Mouse (Mus musculus) naive thymus-derived CD4-positive, alpha-beta T cell, adult 2 months (primary cell): ENCODE measurements around the gene Dnah17.

Experiments used
- DNase-seq: peaks from one replicate; pipeline ENCODE4 v3.0.0-alpha.2; 2011; ENCODE audit warnings: low read depth

Dnah17 gene

DNA sequence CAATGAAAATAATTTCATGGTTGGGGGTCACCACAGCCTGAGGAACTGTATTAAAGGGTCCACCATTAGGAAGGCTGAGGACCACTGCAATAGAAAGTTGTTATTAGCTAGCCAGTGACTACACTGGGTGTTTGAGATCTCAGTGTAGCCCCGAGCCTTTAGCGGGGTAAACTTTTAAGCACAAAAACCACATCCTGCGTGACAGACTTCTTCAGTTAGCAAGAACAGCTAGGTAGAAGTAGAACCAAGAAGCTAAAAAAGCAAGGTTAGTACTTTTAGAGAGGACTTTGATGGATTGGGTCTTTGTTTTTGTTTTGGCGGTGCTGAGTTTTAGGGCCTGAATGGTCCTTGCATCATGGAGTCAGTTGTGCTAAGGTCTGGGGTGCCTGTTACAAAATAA lies 13.3 kb upstream of the Dnah17 start:
- DNase-seq = peak; percentile 83

DNA sequence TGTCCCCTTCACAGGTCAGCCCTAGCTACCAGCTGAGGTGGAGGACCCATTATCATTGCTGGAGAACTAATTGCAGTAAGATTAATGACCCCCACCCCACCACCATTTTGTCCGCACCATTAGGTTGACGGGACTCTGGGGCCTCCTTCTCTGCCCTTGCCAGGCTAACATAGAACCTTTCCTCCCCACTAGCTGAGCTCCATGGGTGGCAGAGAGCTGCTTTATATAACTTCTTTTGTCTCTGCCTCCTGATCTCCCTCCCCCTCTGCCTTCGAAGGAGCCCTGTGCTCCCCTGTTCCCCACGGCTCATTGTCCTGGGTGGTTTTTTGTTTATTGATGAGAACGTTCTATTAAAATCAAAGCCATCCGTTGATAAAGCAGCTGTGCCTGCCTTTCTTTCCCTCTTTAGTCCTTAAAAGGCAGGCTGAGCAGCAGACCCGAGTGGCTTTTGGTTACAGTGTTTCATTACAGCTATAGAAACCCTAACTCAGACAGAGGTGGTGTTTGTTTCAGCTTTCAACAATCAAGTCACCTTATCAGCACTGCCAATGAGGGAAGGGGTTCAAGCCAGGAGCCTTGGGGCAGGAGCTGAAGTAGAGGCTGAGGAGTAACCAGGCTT lies 12.2 kb upstream of the Dnah17 start:
- peak; percentile 54 for DNase-seq

DNA sequence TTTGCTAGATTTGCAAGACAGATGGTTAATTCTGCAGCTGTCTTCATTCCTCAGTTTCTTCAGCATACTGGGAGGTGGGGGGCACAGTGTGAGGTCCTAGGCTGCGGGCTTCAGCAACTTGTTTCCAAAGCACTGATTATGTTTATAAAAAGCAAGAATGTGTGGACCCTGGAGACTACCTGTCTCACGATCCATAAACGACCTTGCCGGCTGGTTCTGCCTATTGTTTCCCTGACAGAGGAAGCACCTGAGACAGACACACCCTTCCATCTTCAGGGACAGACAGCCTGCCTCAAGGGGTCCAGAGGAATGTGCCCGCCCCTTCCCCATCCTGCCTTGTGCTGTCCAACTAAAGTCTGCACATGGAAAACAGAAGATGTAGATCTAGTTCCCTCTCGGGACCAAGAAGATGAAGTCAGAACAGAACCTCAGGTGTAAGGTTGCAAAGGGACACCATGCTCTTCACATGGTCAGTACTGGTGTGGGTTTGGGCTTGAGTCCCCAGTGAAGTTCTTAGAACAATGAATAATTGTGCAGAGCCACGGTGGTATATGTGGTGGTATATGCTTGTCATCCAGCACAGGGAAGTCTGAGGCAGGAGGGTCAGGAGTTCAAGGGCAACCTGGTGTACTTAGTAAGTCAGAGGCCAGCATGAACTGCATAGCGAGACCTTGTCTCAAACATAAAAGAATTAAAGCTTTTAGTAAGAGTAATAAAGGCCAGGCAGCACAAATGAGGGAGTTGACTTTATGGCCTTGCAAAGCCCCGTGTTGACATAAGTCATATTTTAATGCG lies 10.5 kb upstream of the Dnah17 start:
- no peak for DNase-seq

DNA sequence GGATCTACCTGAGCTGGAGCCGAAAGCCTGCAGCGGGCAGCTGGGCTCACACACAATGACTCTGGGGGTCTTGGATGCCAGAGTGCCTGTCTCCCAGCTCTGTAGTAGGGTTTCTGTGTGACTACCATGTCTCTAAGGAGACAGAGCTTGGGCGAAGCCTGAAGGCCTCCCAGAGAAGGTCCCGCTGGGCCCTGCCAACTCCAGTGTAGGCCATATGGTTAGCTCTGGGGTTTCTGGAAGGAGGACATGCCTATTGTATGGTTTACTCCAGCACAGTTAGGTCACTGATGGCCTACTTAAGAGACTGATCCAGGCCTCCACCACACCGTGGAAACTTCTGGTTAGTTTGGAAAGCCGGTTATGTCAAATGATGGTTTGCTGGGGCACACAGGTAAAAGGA lies 7.9 kb upstream of the Dnah17 start:
- no peak for DNase-seq

DNA sequence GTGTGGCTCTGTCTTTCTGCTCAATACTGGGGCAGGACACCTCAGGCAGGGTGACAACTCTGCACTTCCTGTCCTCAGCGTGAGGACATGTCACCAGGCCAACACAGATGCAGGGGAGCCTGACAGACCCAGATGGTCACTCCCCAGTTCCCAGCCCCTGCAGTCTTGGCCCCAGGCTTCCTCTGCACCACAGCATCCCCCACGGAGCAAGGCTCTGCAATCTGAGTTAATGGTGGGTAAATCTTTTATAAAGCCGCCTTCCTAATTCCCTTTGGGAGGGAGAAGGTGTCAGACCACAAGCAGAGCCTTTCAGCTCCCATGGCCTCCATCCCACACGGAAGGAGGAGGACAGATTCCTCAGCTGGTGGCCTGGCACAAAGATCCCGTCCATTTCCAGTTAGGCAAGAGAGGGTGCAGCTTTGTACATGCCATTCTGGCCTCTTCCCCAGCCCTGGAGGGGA lies 5.8 kb upstream of the Dnah17 start:
- DNase-seq = no peak

DNA sequence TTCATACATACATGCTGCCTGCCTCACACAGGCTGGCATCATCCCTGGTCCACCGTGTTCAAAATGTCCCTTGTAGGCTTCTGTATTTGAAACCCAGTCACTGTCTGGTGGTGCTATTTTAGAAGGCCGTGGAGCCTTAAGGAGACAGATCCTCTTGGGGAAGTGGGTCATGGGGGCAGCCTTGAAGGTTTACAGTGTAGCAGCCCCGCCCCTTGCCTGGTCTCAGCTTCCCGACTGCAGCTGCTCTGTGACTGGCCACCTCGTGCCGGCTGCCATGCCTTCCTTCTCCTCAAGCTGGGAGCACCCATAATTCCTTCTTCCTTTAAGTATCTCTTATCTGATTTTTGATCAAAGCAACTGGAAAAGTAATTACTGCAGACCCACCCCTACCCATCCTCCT lies 4.8 kb upstream of the Dnah17 start:
- DNase-seq = no peak

DNA sequence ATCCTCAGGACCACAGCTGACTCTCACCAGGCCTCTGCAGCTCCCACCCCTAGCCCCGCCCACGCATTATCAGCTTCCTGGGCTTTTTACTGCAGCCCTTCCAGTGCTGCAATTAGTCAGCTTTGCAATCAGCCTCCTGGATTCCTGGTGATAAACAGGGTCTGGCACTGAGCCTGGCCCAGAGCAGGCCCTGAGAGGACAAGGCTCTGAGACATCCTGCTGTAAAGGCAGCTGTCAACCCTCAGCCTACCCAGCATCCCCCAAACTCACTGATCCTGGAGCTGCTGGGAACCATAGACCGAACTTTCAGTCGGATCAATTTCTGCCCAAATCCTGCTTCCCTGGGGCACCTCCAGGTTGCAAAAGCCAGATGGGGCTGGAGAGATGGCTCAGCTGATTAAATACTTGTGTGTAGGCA lies 3.3 kb upstream of the Dnah17 start:
- no peak for DNase-seq

DNA sequence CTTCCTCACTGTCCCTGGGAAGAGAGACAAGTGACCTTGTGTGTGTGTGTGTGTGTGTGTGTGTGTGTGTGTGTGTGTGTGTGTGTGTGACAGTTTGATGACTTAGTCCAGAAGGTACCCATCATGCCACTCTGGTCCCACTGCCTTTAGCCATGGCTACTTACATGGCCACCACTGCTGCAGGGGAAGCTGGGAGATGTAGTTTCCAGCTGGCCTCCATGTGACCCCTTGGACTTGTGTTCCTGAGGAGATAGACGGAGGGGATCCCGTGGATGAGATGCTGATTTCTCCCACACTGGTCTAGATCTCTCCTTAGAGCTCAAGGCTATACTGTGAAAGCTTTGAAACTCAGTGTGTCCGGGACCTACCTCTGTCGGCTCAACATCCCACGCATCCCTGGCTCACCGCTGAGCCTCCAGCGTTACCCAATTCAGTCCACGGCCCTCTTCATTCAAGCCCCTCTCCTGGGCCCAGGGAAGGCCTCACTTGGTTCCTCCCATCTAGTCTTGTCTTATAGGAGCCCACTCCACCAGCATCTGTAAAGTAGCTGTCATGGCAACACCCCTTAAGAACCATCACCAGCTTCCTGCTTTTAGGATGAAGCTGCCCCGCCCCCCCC lies 2.8 kb upstream of the Dnah17 start:
- DNase-seq = no peak

DNA sequence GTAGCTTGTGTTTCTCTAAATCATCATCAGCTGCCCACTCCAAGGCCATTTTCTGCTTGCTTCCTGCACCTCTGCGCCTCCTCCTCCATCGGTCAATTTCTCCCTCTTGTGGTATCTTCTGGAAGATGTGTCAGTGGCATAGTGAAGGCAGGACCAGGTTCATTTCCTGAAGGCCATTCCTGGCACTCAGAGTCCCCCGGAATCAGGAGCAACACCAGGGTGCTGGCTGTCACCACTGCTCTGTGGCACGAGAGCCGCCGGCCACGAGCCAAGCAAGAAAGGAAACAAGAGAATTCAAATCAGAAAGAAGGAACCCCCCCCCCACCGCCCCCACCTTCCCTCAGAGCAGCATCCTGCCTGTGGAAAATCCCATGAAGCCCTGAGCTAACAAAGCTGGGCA lies 1.7 kb upstream of the Dnah17 start:
- DNase-seq = no peak

DNA sequence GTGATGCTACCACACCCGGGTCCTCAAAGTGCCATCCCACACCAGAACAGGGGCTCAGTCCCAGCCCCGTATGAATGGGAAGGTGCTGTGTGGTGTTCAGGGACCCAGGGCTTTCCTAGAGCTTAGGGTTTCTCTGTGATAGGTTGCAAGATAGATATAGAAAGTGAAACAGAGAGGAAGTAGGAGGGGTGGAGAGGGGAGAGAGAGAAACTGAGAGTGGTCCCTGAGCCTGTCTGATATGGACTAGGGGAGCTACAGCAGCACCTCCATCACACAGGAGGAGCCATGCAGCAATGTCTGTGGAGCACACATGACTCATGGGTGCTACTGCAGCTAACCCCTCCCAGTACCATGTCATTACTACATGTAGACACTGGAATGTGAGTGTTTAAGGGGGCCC lies 622 bp downstream of the Dnah17 start:
- peak; percentile 55 for DNase-seq

DNA sequence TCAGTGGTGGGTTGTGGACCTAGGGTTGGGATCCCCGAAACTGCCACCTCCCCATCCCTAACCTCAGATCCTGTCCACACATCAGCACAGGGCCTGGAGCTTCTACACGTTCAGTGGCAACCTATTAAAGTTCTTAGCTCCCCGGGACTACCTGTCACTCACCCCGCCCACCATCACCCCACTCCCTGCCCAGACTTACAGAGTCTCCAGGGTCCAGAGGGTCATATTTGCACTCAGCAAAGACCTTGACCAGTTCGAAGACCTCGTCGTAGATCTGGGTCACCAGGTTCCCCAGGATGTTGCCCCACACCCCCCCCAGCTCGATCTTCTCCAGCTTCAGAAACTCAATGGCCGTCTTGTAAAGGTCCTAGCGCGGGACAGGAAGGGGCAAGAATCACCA lies 8.8 kb downstream of the Dnah17 start:
- no peak for DNase-seq

DNA sequence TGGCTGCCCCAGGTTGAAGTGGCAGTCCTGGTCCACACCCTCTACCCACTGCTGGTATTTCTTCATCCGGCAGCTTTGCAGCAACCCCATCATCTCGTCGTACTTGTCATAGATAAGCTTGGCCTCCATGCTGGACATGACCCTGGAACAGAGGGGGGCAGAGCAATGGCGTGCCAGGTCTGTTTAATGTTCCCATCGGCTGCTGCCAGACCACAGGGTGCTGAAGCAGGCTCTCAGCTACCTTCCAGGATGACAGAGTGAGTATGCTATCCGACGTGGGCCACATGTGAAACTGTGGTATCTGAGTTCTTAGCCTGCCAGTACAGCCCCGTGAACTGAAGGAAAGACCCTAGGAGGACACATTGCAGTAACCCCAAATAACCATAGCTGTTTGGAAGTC lies 11.7 kb downstream of the Dnah17 start:
- DNase-seq = no peak

DNA sequence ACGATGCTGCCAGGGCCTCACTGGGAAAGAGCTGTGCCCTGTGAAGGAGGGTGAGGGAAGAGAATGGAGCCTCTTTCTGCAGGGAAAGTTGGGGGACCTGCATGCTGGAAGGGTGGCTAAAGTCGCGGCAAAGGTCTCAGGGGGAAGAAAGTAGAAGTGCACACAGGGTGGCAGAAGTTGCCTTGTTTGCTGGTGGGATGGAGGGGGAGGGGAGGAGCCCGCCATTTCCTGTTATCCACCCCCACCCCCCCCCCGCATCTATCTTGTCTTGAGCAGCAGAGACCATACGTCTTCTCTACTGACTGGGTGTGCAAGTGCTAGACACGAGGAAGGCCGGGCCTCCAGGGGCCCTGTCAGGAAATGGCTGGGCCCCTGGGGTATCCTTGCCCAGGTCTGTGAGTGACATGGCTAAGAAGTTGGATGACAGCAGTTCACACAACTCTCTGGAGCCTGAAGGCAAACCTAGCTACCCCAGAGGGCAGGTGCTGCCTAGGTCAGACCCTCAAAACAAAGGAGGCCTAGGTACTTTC lies 15.8 kb downstream of the Dnah17 start:
- DNase-seq = peak; percentile 37

DNA sequence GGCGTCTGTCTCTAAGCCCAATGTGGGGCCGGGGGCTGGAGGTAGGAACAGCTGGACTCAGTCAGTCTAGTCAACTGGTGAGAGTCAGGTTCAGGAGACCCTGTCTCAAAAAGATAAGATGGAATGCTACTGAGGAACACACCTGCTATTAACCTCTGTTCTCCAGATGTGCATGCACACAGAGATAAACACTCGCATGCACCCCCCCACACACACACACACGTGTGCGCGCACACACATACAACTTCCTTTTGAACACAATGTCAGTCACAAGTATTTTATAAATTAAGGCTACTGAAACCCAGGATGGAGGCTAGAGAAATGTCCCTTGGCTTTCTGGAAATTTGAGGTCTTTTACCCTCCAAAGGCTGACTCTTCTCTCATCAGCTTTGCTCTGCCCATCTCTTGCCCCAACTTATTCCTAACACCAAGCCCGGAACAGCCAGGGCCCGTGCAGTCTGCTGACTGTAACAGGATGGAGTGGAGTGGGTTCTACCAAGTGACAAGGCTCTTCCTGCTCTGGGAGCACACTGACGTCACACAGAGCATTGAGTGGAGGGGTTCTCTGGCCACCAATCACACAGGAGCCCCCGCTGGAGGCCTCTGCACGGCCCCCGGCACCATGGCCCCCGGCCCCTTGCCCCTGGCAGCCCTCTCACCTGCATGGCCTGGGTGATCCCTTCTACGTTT lies 16.8 kb downstream of the Dnah17 start:
- DNase-seq = peak; percentile 39

DNA sequence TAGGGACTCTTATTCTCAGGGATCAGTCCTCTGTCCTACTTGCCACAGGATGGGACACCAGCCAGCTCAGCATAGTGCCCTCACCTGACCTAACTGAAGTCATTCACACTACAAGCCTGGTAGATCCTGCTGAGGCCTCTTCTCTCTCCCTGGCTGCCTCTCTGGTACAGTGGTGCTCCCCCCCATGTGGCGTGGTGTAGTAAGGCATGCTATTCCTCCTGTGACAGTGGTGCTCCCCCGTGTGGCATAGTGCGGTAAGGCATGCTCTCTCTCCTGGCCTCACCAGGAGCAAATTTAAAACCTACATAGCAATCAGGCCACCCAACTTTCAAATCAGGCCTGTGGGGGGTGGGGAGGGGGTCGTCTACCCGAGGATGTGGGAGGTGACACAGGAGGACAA lies 26.4 kb downstream of the Dnah17 start:
- DNase-seq = peak; percentile 95

DNA sequence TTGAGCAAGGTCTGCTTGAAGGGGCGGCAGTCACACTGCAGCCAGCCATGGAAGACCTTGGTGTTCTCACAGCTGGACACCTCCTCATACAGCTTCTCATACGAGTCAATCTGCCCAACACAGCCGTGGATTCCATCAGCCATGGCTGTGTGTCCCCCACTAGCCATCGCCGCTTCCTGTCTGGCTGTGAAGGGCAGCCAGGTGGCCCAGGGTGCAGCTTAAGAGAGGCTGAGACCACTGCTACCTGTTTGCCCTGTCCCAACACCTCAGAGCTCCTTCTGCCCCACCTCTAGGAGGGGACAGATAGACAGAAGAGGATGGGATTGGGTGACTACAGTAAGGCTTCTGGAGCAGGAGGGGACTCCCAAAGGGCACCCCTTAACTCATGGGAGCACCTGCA lies 27.1 kb downstream of the Dnah17 start:
- no peak for DNase-seq

DNA sequence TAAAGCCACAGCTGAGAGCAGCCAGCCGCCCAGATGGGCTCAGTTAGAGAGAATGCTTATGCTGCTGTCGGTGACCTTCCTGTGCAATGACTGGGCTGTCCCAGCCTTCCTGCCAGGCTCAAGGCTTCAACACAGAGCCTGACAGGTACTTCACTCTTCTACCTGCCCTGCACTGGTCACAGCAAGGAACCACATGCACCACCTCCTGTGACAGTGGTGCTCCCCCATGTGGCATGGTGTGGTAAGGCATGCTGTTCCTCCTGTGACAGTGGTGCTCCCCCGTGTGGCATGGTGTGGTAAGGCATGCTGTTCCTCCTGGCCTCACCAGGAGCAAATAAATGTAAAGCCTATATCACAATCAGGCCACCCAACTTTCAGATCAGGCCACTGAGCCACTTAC lies 27.6 kb downstream of the Dnah17 start:
- peak; percentile 98 for DNase-seq

DNA sequence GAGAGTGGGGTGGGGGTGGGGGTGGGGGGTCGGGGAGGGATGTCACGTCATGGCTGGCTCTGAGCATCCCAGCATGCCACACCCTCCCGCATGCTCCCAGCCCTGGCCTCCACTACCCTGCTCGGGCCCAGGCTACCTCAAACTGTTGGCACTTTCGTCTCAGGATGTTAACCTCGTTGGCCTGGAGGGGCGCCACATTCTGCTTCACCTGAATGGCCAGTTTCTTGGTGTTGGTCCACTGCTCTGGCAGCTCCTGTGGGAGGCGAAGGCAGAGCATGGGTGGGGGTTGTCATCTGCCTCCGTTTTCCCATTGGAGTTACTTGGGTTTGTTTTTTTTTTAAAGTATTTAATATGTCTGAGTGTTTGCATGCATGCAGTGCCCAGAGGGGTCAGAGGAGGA lies 29.3 kb downstream of the Dnah17 start:
- no peak for DNase-seq

DNA sequence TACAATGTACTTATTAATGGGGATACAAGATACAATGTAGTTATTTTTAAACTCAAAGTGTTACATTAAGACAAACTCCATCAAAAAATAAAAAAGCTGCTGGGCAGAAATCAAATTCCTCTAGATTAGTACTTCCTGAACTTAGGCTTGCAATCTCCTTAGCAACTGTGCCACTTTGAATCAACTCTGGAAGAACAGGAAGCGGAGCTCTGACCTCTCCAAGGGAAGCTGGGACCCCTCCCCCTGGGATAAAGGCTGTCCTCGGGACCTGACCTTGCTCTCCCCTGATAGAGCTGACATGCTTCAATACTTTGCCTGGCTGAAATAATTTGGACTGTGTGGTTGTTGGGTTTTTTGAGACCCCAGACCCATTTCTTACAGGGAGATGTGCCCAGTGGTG lies 33.7 kb downstream of the Dnah17 start:
- no peak for DNase-seq

DNA sequence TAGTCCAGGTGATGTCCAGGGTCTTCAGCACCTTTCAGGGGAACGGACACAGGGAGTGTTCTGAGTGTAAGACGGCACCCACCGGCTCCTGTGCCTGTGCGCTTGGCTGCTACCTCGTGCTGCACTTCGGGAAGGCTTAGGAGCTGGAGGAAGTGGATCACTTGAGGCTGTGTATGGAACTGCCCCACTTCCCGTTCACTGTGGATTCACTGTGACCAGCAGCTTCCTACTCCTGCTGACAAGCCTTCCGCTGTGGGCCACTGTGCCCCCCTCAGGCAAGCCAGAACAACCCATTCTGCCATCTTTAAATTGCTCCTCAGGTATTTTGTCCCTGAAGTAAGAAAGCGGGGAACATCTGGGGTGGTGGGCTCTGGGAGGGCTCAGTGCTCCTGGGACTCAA lies 35.4 kb downstream of the Dnah17 start:
- no peak for DNase-seq

DNA sequence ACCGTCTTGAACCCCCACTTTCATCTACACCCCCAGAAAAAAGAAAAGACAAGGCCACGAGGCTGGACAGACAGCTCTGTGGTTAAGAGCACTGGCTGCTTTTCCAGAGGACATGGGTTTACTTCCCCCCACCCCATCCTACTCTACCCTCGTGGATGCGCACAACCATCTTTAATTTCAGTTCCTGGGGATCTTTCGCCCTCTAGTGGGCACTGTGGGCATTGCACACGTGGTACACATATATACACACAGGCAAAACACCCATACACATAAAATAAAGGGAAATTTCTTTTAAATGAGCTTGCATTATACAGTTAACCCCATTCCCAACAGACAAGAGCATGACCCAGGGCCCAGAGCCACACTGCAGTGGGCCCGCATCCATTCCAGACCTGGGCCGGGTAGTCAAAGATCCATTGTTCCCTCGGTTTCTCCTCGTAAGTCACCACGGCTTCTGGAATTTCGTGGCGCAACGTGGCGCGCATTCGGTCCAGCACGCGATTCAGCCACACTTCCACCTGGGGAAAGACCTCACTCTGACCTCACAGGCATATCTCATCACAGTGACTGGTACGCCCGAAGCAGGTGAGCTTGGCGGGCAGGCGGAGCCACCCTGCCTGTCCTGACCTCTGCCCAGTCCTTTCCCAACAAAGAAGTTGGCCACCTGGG lies 39.3 kb downstream of the Dnah17 start:
- DNase-seq = peak; percentile 68

DNA sequence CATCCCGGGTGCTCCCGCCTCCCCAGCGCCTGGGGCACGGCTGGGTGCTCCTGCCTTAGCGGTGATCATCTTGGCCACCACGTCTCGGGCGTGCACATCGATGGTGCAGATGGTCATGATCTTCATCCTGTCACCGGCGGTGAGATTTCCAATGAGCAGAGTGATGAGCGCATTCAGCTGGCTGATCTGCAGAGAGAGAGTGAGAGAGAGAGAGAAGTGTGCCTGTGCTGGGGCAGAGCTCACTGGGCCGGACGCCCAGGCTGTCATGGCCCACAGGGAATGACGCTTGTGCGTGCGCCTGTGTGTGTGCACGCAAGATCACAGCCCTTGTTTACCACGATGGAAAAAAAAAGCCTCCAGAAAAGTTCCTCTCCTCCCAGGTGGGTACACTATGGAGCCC lies 41.5 kb downstream of the Dnah17 start:
- no peak for DNase-seq
